ENCODE assay signal across 8 mouse cellular contexts in genomic region chr8:105727397-105728124, GRCm38 (mm10). TPM values are rescaled to one million over a fixed set of nuclear protein-coding genes. Genes with fewer than 3 reads are reported as not detected.
A peak's percentile ranks its signal among the peaks of the same experiment; 100 is the strongest.
DNase-seq lines count a peak whose midpoint lies in the region; ATAC-seq and TF ChIP-seq lines count a peak whose summit lies in the region.

No protein-coding gene starts in this region.

- 84% methylated on average over 18 of the region's 18 CpGs for WGBS in forebrain, embryonic 10.5 days
- WGBS in forebrain, embryonic 14.5 days, result 94% methylated on average over 18 of the region's 18 CpGs
- WGBS in liver, postnatal 0 days (ENCODE audit: insufficient replicate concordance), result 54% methylated on average over 18 of the region's 18 CpGs
- WGBS in intestine, postnatal 0 days, result 81% methylated on average over 18 of the region's 18 CpGs

- no peak for DNase-seq in forebrain, embryonic 10.5 days (ENCODE audit: extremely low spot score, low spot score)
- no peak for DNase-seq in forebrain, embryonic 14.5 days (ENCODE audit: low spot score)
- peak; percentile 37 to 55 for DNase-seq in adrenal gland, postnatal 36 days
- peak; percentile 27 for DNase-seq in liver, postnatal 0 days
- no peak for DNase-seq in left cerebral cortex, adult 9 months (ENCODE audit: low spot score in 2 of 2)
- DNase-seq in right cerebral cortex, postnatal 25 days, result no peak

- H3K4me2 ChIP-seq in forebrain, embryonic 14.5 days (ENCODE audit: low read length), result no peak overlapping the region
- no peak overlapping the region for H3K4me2 ChIP-seq in liver, postnatal 0 days (ENCODE audit: low read depth, low read length)
- no peak overlapping the region for H3K4me2 ChIP-seq in intestine, postnatal 0 days (replicated peaks; ENCODE audit: low read depth)

- TF ChIP-seq EP300 in liver, postnatal 0 days (IDR thresholded peaks at IDR 0.05; ENCODE audit: low read depth), result peak; percentile 54; the same call in 1 of the 2 replicates

- no peaks in the 10 kb centered on the region for H3K4me1 ChIP-seq in forebrain, embryonic 10.5 days
- H3K4me1 ChIP-seq in forebrain, embryonic 14.5 days (ENCODE audit: control insufficient read depth, insufficient read depth, low read length), result no peaks in the 10 kb centered on the region
- no peaks in the 10 kb centered on the region for H3K4me1 ChIP-seq in liver, postnatal 0 days (ENCODE audit: insufficient read depth)
- no peaks in the 10 kb centered on the region for H3K4me1 ChIP-seq in intestine, postnatal 0 days (replicated peaks; ENCODE audit: control insufficient read depth, insufficient read depth, low read length)

- no peak for TF ChIP-seq CTCF in liver, postnatal 0 days (IDR thresholded peaks at IDR 0.05; ENCODE audit: low read depth)
- no peak for TF ChIP-seq CTCF in intestine, postnatal 0 days (IDR thresholded peaks at IDR 0.05; ENCODE audit: low read depth)

- peaks cover 48% of the 10 kb centered on the region for H3K36me3 ChIP-seq in forebrain, embryonic 10.5 days (replicated peaks)
- H3K36me3 ChIP-seq in forebrain, embryonic 14.5 days (ENCODE audit: control insufficient read depth, insufficient read depth, low read length), result peaks cover 47% of the 10 kb centered on the region
- H3K36me3 ChIP-seq in liver, postnatal 0 days (replicated peaks; ENCODE audit: insufficient read depth, low read length), result no peaks in the 10 kb centered on the region; the same call in 1 of the 2 replicates
- no peaks in the 10 kb centered on the region for H3K36me3 ChIP-seq in intestine, postnatal 0 days (ENCODE audit: control insufficient read depth, insufficient read depth)

- no peaks in the 10 kb centered on the region for H3K9me3 ChIP-seq in forebrain, embryonic 10.5 days
- no peaks in the 10 kb centered on the region for H3K9me3 ChIP-seq in forebrain, embryonic 14.5 days (replicated peaks; ENCODE audit: control insufficient read depth, low read length)
- H3K9me3 ChIP-seq in liver, postnatal 0 days (ENCODE audit: low read length), result no peaks in the 10 kb centered on the region
- H3K9me3 ChIP-seq in intestine, postnatal 0 days (ENCODE audit: control insufficient read depth), result no peaks in the 10 kb centered on the region

- H3K4me3 ChIP-seq in forebrain, embryonic 10.5 days, result no peak overlapping the region
- no peak overlapping the region for H3K4me3 ChIP-seq in forebrain, embryonic 14.5 days (ENCODE audit: low read depth, low read length)
- no peak overlapping the region for H3K4me3 ChIP-seq in liver, postnatal 0 days (ENCODE audit: low read depth, low read length)
- no peak overlapping the region for H3K4me3 ChIP-seq in intestine, postnatal 0 days (ENCODE audit: low read depth, low read length)

- H3K27ac ChIP-seq in forebrain, embryonic 10.5 days, result peak overlapping the region; percentile 22; the same call in 1 of the 2 replicates
- no peak overlapping the region for H3K27ac ChIP-seq in forebrain, embryonic 14.5 days (ENCODE audit: low read depth, low read length)
- no peak overlapping the region; the same call in 1 of the 2 replicates for H3K27ac ChIP-seq in liver, postnatal 0 days (ENCODE audit: low read depth)
- H3K27ac ChIP-seq in intestine, postnatal 0 days (ENCODE audit: low read depth, low read length), result no peak overlapping the region; the same call in 1 of the 2 replicates

- no peaks in the 10 kb centered on the region for H3K27me3 ChIP-seq in forebrain, embryonic 10.5 days (ENCODE audit: poor library complexity, severe bottlenecking)
- H3K27me3 ChIP-seq in forebrain, embryonic 14.5 days (replicated peaks; ENCODE audit: control insufficient read depth, insufficient read depth, low read length), result no peaks in the 10 kb centered on the region
- H3K27me3 ChIP-seq in liver, postnatal 0 days (ENCODE audit: insufficient read depth, low read length), result no peaks in the 10 kb centered on the region
- H3K27me3 ChIP-seq in intestine, postnatal 0 days (replicated peaks; ENCODE audit: control insufficient read depth, insufficient read depth, low read length), result no peaks in the 10 kb centered on the region

- H3K9ac ChIP-seq in forebrain, embryonic 14.5 days (ENCODE audit: low read length), result no peak overlapping the region
- H3K9ac ChIP-seq in liver, postnatal 0 days (replicated peaks), result no peak overlapping the region
- H3K9ac ChIP-seq in intestine, postnatal 0 days (ENCODE audit: low read depth, low read length), result no peak overlapping the region

- ATAC-seq in forebrain, embryonic 14.5 days, result no peak
- ATAC-seq in hematopoietic stem cell, adult 5-6 weeks (replicated peaks in 1 of 2; ENCODE audit: insufficient read depth in 1 of 2, low FRiP score in 2 of 2, low TSS enrichment in 1 of 2, low read depth in 1 of 2, poor library complexity in 2 of 2, severe bottlenecking in 2 of 2), result peak; percentile 81 to 87
- ATAC-seq in liver, postnatal 0 days, result peak; percentile 72
- ATAC-seq in intestine, postnatal 0 days, result no peak

RNA-seq across cellular contexts. Expression of gene Enkd1, which starts 19.6 kb away (rescaled TPM):
- polyA plus RNA-seq in forebrain, embryonic 10.5 days (2016; fragmentation: Nextera tagmentation; extraction: Ambion mirVana), result 54.3 and 56.0 TPM in 2 replicates
- 18.9 and 19.0 TPM in 2 replicates for polyA plus RNA-seq in forebrain, embryonic 14.5 days (2014; fragmentation: Nextera tagmentation; extraction: Ambion mirVana)
- 1 to 10 TPM; 4.5 to 4.9 TPM for total RNA-seq in adrenal gland, postnatal 36 days (2021)
- total RNA-seq in hematopoietic stem cell, adult 5-6 weeks (2017), result 16.1 and 17.6 TPM in 2 replicates
- polyA plus RNA-seq in liver, postnatal 0 days (2015; fragmentation: Nextera tagmentation; extraction: Ambion mirVana), result 2.9 and 3.3 TPM in 2 replicates
- 3.8 and 3.9 TPM in 2 replicates for polyA plus RNA-seq in intestine, postnatal 0 days (2015; fragmentation: Nextera tagmentation; extraction: Ambion mirVana)

RNA-seq across cellular contexts. Expression of gene 4933405L10Rik, which starts 20.1 kb away (rescaled TPM):
- 0.12 and 0.21 TPM in 2 replicates for polyA plus RNA-seq in forebrain, embryonic 10.5 days (2016; fragmentation: Nextera tagmentation; extraction: Ambion mirVana)
- 0.20 and 0.34 TPM in 2 replicates for polyA plus RNA-seq in forebrain, embryonic 14.5 days (2014; fragmentation: Nextera tagmentation; extraction: Ambion mirVana)
- not detected for total RNA-seq in adrenal gland, postnatal 36 days (2021)
- total RNA-seq in hematopoietic stem cell, adult 5-6 weeks (2017), result 1.2 TPM in 1 of 2 replicates, not detected in the other
- polyA plus RNA-seq in liver, postnatal 0 days (2015; fragmentation: Nextera tagmentation; extraction: Ambion mirVana), result not detected in 2 replicates
- not detected in 2 replicates for polyA plus RNA-seq in intestine, postnatal 0 days (2015; fragmentation: Nextera tagmentation; extraction: Ambion mirVana)

RNA-seq across cellular contexts. Expression of gene Pard6a, which starts 26.6 kb away (rescaled TPM):
- 22.7 and 22.8 TPM in 2 replicates for polyA plus RNA-seq in forebrain, embryonic 10.5 days (2016; fragmentation: Nextera tagmentation; extraction: Ambion mirVana)
- polyA plus RNA-seq in forebrain, embryonic 14.5 days (2014; fragmentation: Nextera tagmentation; extraction: Ambion mirVana), result 48.1 and 54.6 TPM in 2 replicates
- 10 to 100 TPM; 10.7 to 14.0 TPM for total RNA-seq in adrenal gland, postnatal 36 days (2021)
- 22.8 and 66.2 TPM in 2 replicates for total RNA-seq in hematopoietic stem cell, adult 5-6 weeks (2017)
- polyA plus RNA-seq in liver, postnatal 0 days (2015; fragmentation: Nextera tagmentation; extraction: Ambion mirVana), result 5.0 and 6.6 TPM in 2 replicates
- 8.8 and 9.7 TPM in 2 replicates for polyA plus RNA-seq in intestine, postnatal 0 days (2015; fragmentation: Nextera tagmentation; extraction: Ambion mirVana)

RNA-seq across cellular contexts. Expression of gene Acd, which starts 26.7 kb away (rescaled TPM):
- 75.9 and 77.1 TPM in 2 replicates for polyA plus RNA-seq in forebrain, embryonic 10.5 days (2016; fragmentation: Nextera tagmentation; extraction: Ambion mirVana)
- polyA plus RNA-seq in forebrain, embryonic 14.5 days (2014; fragmentation: Nextera tagmentation; extraction: Ambion mirVana), result 79.7 and 89.5 TPM in 2 replicates
- total RNA-seq in adrenal gland, postnatal 36 days (2021), result 10 to 100 TPM; 24.9 to 26.3 TPM
- total RNA-seq in hematopoietic stem cell, adult 5-6 weeks (2017), result 13.9 and 26.7 TPM in 2 replicates
- 20.6 and 22.4 TPM in 2 replicates for polyA plus RNA-seq in liver, postnatal 0 days (2015; fragmentation: Nextera tagmentation; extraction: Ambion mirVana)
- polyA plus RNA-seq in intestine, postnatal 0 days (2015; fragmentation: Nextera tagmentation; extraction: Ambion mirVana), result 35.4 and 35.5 TPM in 2 replicates

RNA-seq across cellular contexts. Expression of gene Gfod2, which starts 30.9 kb away (rescaled TPM):
- polyA plus RNA-seq in forebrain, embryonic 10.5 days (2016; fragmentation: Nextera tagmentation; extraction: Ambion mirVana), result 32.7 and 38.3 TPM in 2 replicates
- 62.9 and 70.6 TPM in 2 replicates for polyA plus RNA-seq in forebrain, embryonic 14.5 days (2014; fragmentation: Nextera tagmentation; extraction: Ambion mirVana)
- 10 to 100 TPM in 1 of 2 experiments, 1 to 10 TPM in 1; 9.7 to 10.3 TPM for total RNA-seq in adrenal gland, postnatal 36 days (2021)
- total RNA-seq in hematopoietic stem cell, adult 5-6 weeks (2017), result 1.6 and 5.8 TPM in 2 replicates
- 2.4 and 2.9 TPM in 2 replicates for polyA plus RNA-seq in liver, postnatal 0 days (2015; fragmentation: Nextera tagmentation; extraction: Ambion mirVana)
- polyA plus RNA-seq in intestine, postnatal 0 days (2015; fragmentation: Nextera tagmentation; extraction: Ambion mirVana), result 4.0 and 4.4 TPM in 2 replicates

Comparison
In these comparisons a context has a peak if more than half of its experiments do, and no peak if none do; other contexts are left out.
1. DNase-seq: peak in adrenal gland, postnatal 36 days (2 of 2) and liver, postnatal 0 days (single experiment); none in forebrain, embryonic 10.5 days (single experiment), forebrain, embryonic 14.5 days (single experiment), left cerebral cortex, adult 9 months (0 of 2) and right cerebral cortex, postnatal 25 days (single experiment).
2. ATAC-seq: peak in hematopoietic stem cell, adult 5-6 weeks (2 of 2) and liver, postnatal 0 days (single experiment); none in forebrain, embryonic 14.5 days (single experiment) and intestine, postnatal 0 days (single experiment).